Mouse (Mus musculus): ENCODE data around the gene Pex19. TPM values are rescaled to one million over a fixed set of nuclear protein-coding genes. Genes with fewer than 3 reads are reported as not detected.

Gene Pex19
- polyA plus RNA-seq, 1 experiment from 2014 or later, result 185 TPM

DNA sequence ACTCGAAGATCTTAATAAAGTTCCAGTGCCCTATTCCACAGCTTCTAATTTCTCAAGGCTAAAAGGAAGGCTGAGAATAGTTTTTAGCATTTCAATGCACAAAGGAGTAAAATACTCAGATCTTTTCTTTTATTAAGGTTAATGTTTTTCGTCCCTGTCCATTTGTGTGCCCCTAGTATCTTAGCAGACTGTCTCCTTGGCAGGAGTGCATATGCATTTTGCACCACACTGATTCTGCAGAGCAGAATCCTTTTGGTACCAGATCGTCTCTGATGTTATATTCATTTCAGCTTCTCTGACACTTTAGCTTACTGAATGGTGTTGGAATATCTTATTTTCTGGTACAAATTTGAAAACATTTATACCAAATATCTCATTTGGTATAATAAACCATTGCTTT is 55.2 kb downstream of the Pex19 start:
- Histone ChIP-seq H3K27ac (ENCODE audit: low read depth, low read length) (no peak overlapping the region), H3K4me2 (ENCODE audit: low read depth) (no peak overlapping the region), H3K9ac (ENCODE audit: low read length) (no peak overlapping the region), H3K4me3 (ENCODE audit: low read depth, low read length) (no peak overlapping the region), H3K9me3 (ENCODE audit: control insufficient read depth, low read length) (no peaks in the 10 kb centered on the region), H3K27me3 (ENCODE audit: control insufficient read depth, insufficient read depth, low read length) (no peaks in the 10 kb centered on the region), H3K4me1 (ENCODE audit: control insufficient read depth, insufficient read depth, low read length) (no peaks in the 10 kb centered on the region), H3K36me3 (ENCODE audit: control insufficient read depth, insufficient read depth, low read length) (peaks cover 3% of the 10 kb centered on the region)
- DNase-seq (ENCODE audit: low spot score), result no peak
- no peak for ATAC-seq (ENCODE audit: insufficient read depth, low FRiP score, low TSS enrichment)
- WGBS, result 92% methylated on average over 3 of the region's 3 CpGs

- no peaks in the 10 kb centered on the region for H3K9me3 ChIP-seq (ENCODE audit: control insufficient read depth, low read length)
- no peak overlapping the region for H3K4me2 ChIP-seq (ENCODE audit: low read depth)
- H3K4me3 ChIP-seq (ENCODE audit: low read depth, low read length), result no peak overlapping the region
- DNase-seq (ENCODE audit: low spot score) (no peak), ATAC-seq (ENCODE audit: insufficient read depth, low FRiP score, low TSS enrichment) (no peak)
- H3K9ac ChIP-seq (ENCODE audit: low read length), result no peak overlapping the region
- peaks cover 6% of the 10 kb centered on the region; the same call in 1 of the 2 replicates for H3K36me3 ChIP-seq (ENCODE audit: control insufficient read depth, insufficient read depth, low read length)
- no peak overlapping the region for H3K27ac ChIP-seq (ENCODE audit: low read depth, low read length)
- no peaks in the 10 kb centered on the region for H3K27me3 ChIP-seq (ENCODE audit: control insufficient read depth, insufficient read depth, low read length)
- no peaks in the 10 kb centered on the region for H3K4me1 ChIP-seq (ENCODE audit: control insufficient read depth, insufficient read depth, low read length)
- 97% methylated on average over 6 of the region's 6 CpGs for WGBS
These were observed 56.5 kb downstream of the Pex19 start for GRCm38 (mm10) chr1:172183056-172183455.

- Histone ChIP-seq H3K4me2 (ENCODE audit: low read depth) (no peak overlapping the region), H3K4me3 (ENCODE audit: low read depth, low read length) (no peak overlapping the region), H3K27ac (ENCODE audit: low read depth, low read length) (no peak overlapping the region), H3K4me1 (ENCODE audit: control insufficient read depth, insufficient read depth, low read length) (no peaks in the 10 kb centered on the region), H3K36me3 (ENCODE audit: control insufficient read depth, insufficient read depth, low read length) (peaks cover 8% of the 10 kb centered on the region), H3K9ac (ENCODE audit: low read length) (no peak overlapping the region), H3K9me3 (ENCODE audit: control insufficient read depth, low read length) (no peaks in the 10 kb centered on the region), H3K27me3 (ENCODE audit: control insufficient read depth, insufficient read depth, low read length) (no peaks in the 10 kb centered on the region)
- no peak for ATAC-seq (ENCODE audit: insufficient read depth, low FRiP score, low TSS enrichment)
- no peak for DNase-seq (ENCODE audit: low spot score)
These were observed 57.4 kb downstream of the Pex19 start for GRCm38 (mm10) chr1:172183915-172184314.

Other genes starting within 250 kb of the Pex19 start
- gene Gm10521, start 231.1 kb upstream of the Pex19 start, polyA plus RNA-seq (2014; fragmentation: Nextera tagmentation; extraction: Ambion mirVana), result not detected in 2 replicates
- 0.23 TPM in 1 of 2 replicates, not detected in the other for gene Slamf6, start 209.2 kb upstream of the Pex19 start, polyA plus RNA-seq (2014; fragmentation: Nextera tagmentation; extraction: Ambion mirVana)
- 62.0 and 69.0 TPM in 2 replicates for gene Vangl2, start 98.3 kb upstream of the Pex19 start, polyA plus RNA-seq (2014; fragmentation: Nextera tagmentation; extraction: Ambion mirVana)
- gene Nhlh1, start 69.2 kb upstream of the Pex19 start, polyA plus RNA-seq (2014; fragmentation: Nextera tagmentation; extraction: Ambion mirVana), result 13.8 and 15.7 TPM in 2 replicates
- 219 and 225 TPM in 2 replicates for gene Copa, start 44.2 kb upstream of the Pex19 start, polyA plus RNA-seq (2014; fragmentation: Nextera tagmentation; extraction: Ambion mirVana)
- gene Ncstn, start 44.0 kb upstream of the Pex19 start, polyA plus RNA-seq (2014; fragmentation: Nextera tagmentation; extraction: Ambion mirVana), result 122 and 132 TPM in 2 replicates
- 105 and 113 TPM in 2 replicates for gene Dcaf8, start 21.3 kb downstream of the Pex19 start, polyA plus RNA-seq (2014; fragmentation: Nextera tagmentation; extraction: Ambion mirVana)
- gene Pea15a, start 80.0 kb downstream of the Pex19 start, polyA plus RNA-seq (2014; fragmentation: Nextera tagmentation; extraction: Ambion mirVana), result 249 and 272 TPM in 2 replicates
- 2.2 and 2.5 TPM in 2 replicates for gene Casq1, start 93.1 kb downstream of the Pex19 start, polyA plus RNA-seq (2014; fragmentation: Nextera tagmentation; extraction: Ambion mirVana)
- gene Atp1a4, start 131.7 kb downstream of the Pex19 start, polyA plus RNA-seq (2014; fragmentation: Nextera tagmentation; extraction: Ambion mirVana), result not detected in 2 replicates
- gene Igsf8, start 134.9 kb downstream of the Pex19 start, polyA plus RNA-seq (2014; fragmentation: Nextera tagmentation; extraction: Ambion mirVana), result 121 and 142 TPM in 2 replicates
- 1.3 and 1.6 TPM in 2 replicates for gene Atp1a2, start 171.3 kb downstream of the Pex19 start, polyA plus RNA-seq (2014; fragmentation: Nextera tagmentation; extraction: Ambion mirVana)
- gene Kcnj9, start 202.6 kb downstream of the Pex19 start, polyA plus RNA-seq (2014; fragmentation: Nextera tagmentation; extraction: Ambion mirVana), result 0.30 and 0.84 TPM in 2 replicates
- 0.85 and 0.93 TPM in 2 replicates for gene Kcnj10, start 214.5 kb downstream of the Pex19 start, polyA plus RNA-seq (2014; fragmentation: Nextera tagmentation; extraction: Ambion mirVana)
- 14.2 and 15.1 TPM in 2 replicates for gene Pigm, start 249.8 kb downstream of the Pex19 start, polyA plus RNA-seq (2014; fragmentation: Nextera tagmentation; extraction: Ambion mirVana)